Mouse (Mus musculus) embryonic facial prominence, embryonic 10.5 days (tissue): ENCODE measurements around the gene Rbm25. TPM values are rescaled to one million over a fixed set of nuclear protein-coding genes. Genes with fewer than 3 reads are reported as not detected.
"Not testable (repeated sequence)": the region's sequence is repeated elsewhere in the genome, so short reads cannot be mapped to it uniquely, and the experiment has no call there.

Experiments used
- DNase-seq: peaks from one replicate; pipeline ENCODE4 v3.0.0-alpha.2; 2017; ENCODE audit warnings: low spot score
- H3K27ac ChIP-seq: fragments of 300-500 bp; sonication (generic); replicated peaks from 2 replicates; pipeline ENCODE4 v1.5.1; 2016; ENCODE audit warnings: mild to moderate bottlenecking
- H3K27me3 ChIP-seq: fragments of 300-500 bp; sonication (generic); replicated peaks from 2 replicates; pipeline ENCODE4 v1.6.1; 2016; ENCODE audit warnings: low read depth, mild to moderate bottlenecking; ENCODE audit not compliant: poor library complexity, severe bottlenecking
- H3K36me3 ChIP-seq: fragments of 300-500 bp; sonication (generic); replicated peaks from 2 replicates; pipeline ENCODE4 v1.6.1; 2016; ENCODE audit warnings: mild to moderate bottlenecking, moderate library complexity
- H3K4me1 ChIP-seq: fragments of 300-500 bp; sonication (generic); 2 replicates; pipeline ENCODE4 v1.6.1; 2016
- H3K4me3 ChIP-seq: fragments of 300-500 bp; sonication (generic); 2 replicates; pipeline ENCODE4 v1.5.1; 2016; ENCODE audit warnings: mild to moderate bottlenecking, moderate library complexity
- H3K9me3 ChIP-seq: fragments of 300-500 bp; sonication (generic); 2 replicates; pipeline ENCODE4 v1.6.1; 2016; ENCODE audit warnings: mild to moderate bottlenecking
- WGBS: fragments of 180-500 bp; shearing (Covaris S2); methylation state at CpG from one replicate; pipeline ENCODE4 v1.1.7; 2016; 5-methylcytosine and 5-hydroxymethylcytosine counted together
- polyA plus RNA-seq: library from polyadenylated mRNA; unstranded; fragments of >200 nt; fragmentation: Nextera tagmentation; extraction: Ambion mirVana; gene quantifications from 2 replicates; pipeline ENCODE4 v1.2.1, GENCODE M21; 2016

The Rbm25 gene
- polyA plus RNA-seq, 1 experiment from 2014 or later, result 324 TPM

GRCm38 (mm10) chr12:83618981-83619380 is 12.1 kb upstream of the Rbm25 start:
- no peak overlapping the region for H3K27ac ChIP-seq
- no peak overlapping the region for H3K4me3 ChIP-seq
- DNase-seq, result no peak
- H3K36me3 ChIP-seq, result no peaks in the 10 kb centered on the region
- H3K9me3 ChIP-seq, result no peaks in the 10 kb centered on the region
- H3K27me3 ChIP-seq, result no peaks in the 10 kb centered on the region
- WGBS, result 86% methylated on average over 2 of the region's 2 CpGs
- H3K4me1 ChIP-seq, result no peaks in the 10 kb centered on the region

GRCm38 (mm10) chr12:83620694-83621093 is 10.3 kb upstream of the Rbm25 start:
- not testable (repeated sequence) for H3K36me3 ChIP-seq, H3K4me1 ChIP-seq, DNase-seq, H3K27ac ChIP-seq, H3K27me3 ChIP-seq, H3K4me3 ChIP-seq, H3K9me3 ChIP-seq
- WGBS, result 64% methylated on average over 23 of the region's 23 CpGs

- 87% methylated on average over 6 of the region's 6 CpGs for WGBS
- H3K4me3 ChIP-seq, result no peak overlapping the region
- no peaks in the 10 kb centered on the region for H3K4me1 ChIP-seq
- no peaks in the 10 kb centered on the region for H3K9me3 ChIP-seq
- H3K36me3 ChIP-seq, result no peaks in the 10 kb centered on the region
- no peak for DNase-seq
- no peak overlapping the region for H3K27ac ChIP-seq
- no peaks in the 10 kb centered on the region for H3K27me3 ChIP-seq
These were observed 8.8 kb upstream of the Rbm25 start for GRCm38 (mm10) chr12:83622031-83622755.

- Histone ChIP-seq H3K27me3 (no peaks in the 10 kb centered on the region), H3K4me3 (no peak overlapping the region), H3K27ac (no peak overlapping the region), H3K9me3 (no peaks in the 10 kb centered on the region), H3K4me1 (no peaks in the 10 kb centered on the region), H3K36me3 (no peaks in the 10 kb centered on the region)
- DNase-seq, result no peak
- WGBS, result 89% methylated on average over 1 of the region's 1 CpGs
These were observed 6.7 kb upstream of the Rbm25 start for GRCm38 (mm10) chr12:83624321-83624720.

- Histone ChIP-seq H3K4me1 (peaks cover 11% of the 10 kb centered on the region; the same call in 1 of the 2 replicates), H3K36me3 (peaks cover 29% of the 10 kb centered on the region), H3K9me3 (no peaks in the 10 kb centered on the region), H3K27ac (peak overlapping the region; percentile 96), H3K4me3 (peak overlapping the region; percentile 86), H3K27me3 (no peaks in the 10 kb centered on the region)
- WGBS, result under 1% methylated on average over 68 of the region's 68 CpGs
- peak; percentile 95 for DNase-seq
These were observed 975 bp downstream of the Rbm25 start for GRCm38 (mm10) chr12:83631743-83632679.

- Histone ChIP-seq H3K4me3 (peak overlapping the region; percentile 86), H3K9me3 (no peaks in the 10 kb centered on the region)
- under 1% methylated on average over 20 of the region's 20 CpGs for WGBS
These were observed 1.6 kb downstream of the Rbm25 start for GRCm38 (mm10) chr12:83632680-83633025.

GRCm38 (mm10) chr12:83633807-83634206 is 2.8 kb downstream of the Rbm25 start:
- Histone ChIP-seq H3K27ac (no peak overlapping the region), H3K36me3 (peaks cover 46% of the 10 kb centered on the region), H3K4me3 (peak overlapping the region; percentile 86), H3K4me1 (peaks cover 11% of the 10 kb centered on the region; the same call in 1 of the 2 replicates), H3K9me3 (no peaks in the 10 kb centered on the region), H3K27me3 (no peaks in the 10 kb centered on the region)
- WGBS, result 62% methylated on average over 2 of the region's 2 CpGs
- DNase-seq, result no peak

More at GRCm38 (mm10) chr12:83632680-83633025, 1.6 kb downstream of the Rbm25 start:
- peaks cover 36% of the 10 kb centered on the region for H3K36me3 ChIP-seq
- no peaks in the 10 kb centered on the region for H3K27me3 ChIP-seq
- DNase-seq, result no peak
- H3K4me1 ChIP-seq, result peaks cover 11% of the 10 kb centered on the region; the same call in 1 of the 2 replicates
- H3K27ac ChIP-seq, result peak overlapping the region; percentile 96

- WGBS, result 91% methylated on average over 2 of the region's 2 CpGs
- Histone ChIP-seq H3K27ac (no peak overlapping the region), H3K27me3 (no peaks in the 10 kb centered on the region), H3K36me3 (peaks cover 93% of the 10 kb centered on the region), H3K4me3 (no peak overlapping the region), H3K4me1 (no peaks in the 10 kb centered on the region), H3K9me3 (no peaks in the 10 kb centered on the region)
- no peak for DNase-seq
These were observed 10.2 kb downstream of the Rbm25 start for GRCm38 (mm10) chr12:83641233-83641632.

- H3K4me3 ChIP-seq, result no peak overlapping the region
- no peaks in the 10 kb centered on the region for H3K9me3 ChIP-seq
- DNase-seq, result no peak
- peaks cover 93% of the 10 kb centered on the region for H3K36me3 ChIP-seq
- no peaks in the 10 kb centered on the region for H3K4me1 ChIP-seq
- 87% methylated on average over 1 of the region's 1 CpGs for WGBS
- no peaks in the 10 kb centered on the region for H3K27me3 ChIP-seq
- H3K27ac ChIP-seq, result no peak overlapping the region
These were observed 12.1 kb downstream of the Rbm25 start for GRCm38 (mm10) chr12:83643116-83643515.

- WGBS, result 94% methylated on average over 3 of the region's 3 CpGs
- Histone ChIP-seq H3K4me1 (no peaks in the 10 kb centered on the region), H3K9me3 (no peaks in the 10 kb centered on the region), H3K27ac (no peak overlapping the region), H3K4me3 (no peak overlapping the region), H3K27me3 (no peaks in the 10 kb centered on the region), H3K36me3 (peaks cover 100% of the 10 kb centered on the region)
- no peak for DNase-seq
These were observed 19.3 kb downstream of the Rbm25 start for GRCm38 (mm10) chr12:83650346-83650745.

- no peaks in the 10 kb centered on the region for H3K9me3 ChIP-seq
- H3K36me3 ChIP-seq, result peaks cover 100% of the 10 kb centered on the region
- H3K4me3 ChIP-seq, result no peak overlapping the region
- no peak for DNase-seq
- no peaks in the 10 kb centered on the region for H3K27me3 ChIP-seq
- H3K4me1 ChIP-seq, result no peaks in the 10 kb centered on the region
- H3K27ac ChIP-seq, result no peak overlapping the region
These were observed 20.4 kb downstream of the Rbm25 start for GRCm38 (mm10) chr12:83651414-83651813.

GRCm38 (mm10) chr12:83685466-83685865 is 54.4 kb downstream of the Rbm25 start:
- Histone ChIP-seq H3K27me3 (no peaks in the 10 kb centered on the region), H3K4me1 (peaks cover 18% of the 10 kb centered on the region), H3K4me3 (no peak overlapping the region), H3K27ac (no peak overlapping the region), H3K9me3 (no peaks in the 10 kb centered on the region), H3K36me3 (peaks cover 42% of the 10 kb centered on the region)
- 94% methylated on average over 1 of the region's 1 CpGs for WGBS
- no peak for DNase-seq
